Mouse (Mus musculus): ENCODE measurements around the gene Tsga13. TPM values are rescaled to one million over a fixed set of nuclear protein-coding genes. Genes with fewer than 3 reads are reported as not detected.
A peak's percentile ranks its signal among the peaks of the same experiment; 100 is the strongest.

Tsga13 gene
- 0.12 TPM in 2 replicates for polyA plus RNA-seq (2015; fragmentation: Nextera tagmentation; extraction: Ambion mirVana)

DNA sequence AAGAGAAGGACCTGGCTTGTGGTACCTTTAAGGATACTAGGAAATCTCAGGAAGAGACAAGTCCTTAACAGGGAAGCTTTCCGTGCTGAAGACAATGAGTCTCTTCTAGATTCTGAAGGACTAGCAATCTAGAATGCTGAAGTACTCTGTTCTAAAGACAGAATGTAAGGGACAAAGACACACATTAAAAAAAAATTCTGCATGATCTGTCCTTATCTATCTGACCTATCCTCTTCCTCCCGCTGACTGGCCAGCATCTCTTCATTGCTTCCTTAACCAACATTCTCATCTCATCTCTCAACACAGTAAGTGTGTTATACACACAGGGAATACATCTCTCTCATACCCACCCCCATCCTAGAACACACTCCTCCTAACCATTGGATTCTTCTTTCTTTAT, at the start of gene Tsga13:
Tsga13 (minus strand) TSS at position 101 of the 400 bp plus-strand sequence.
- Histone ChIP-seq H3K4me3 (ENCODE audit: low read length) (no peak within 1 kb of the TSS), H3K4me2 (ENCODE audit: low read depth, low read length) (no peak within 1 kb of the TSS), H3K9ac (ENCODE audit: low read length) (no peak within 1 kb of the TSS), H3K27ac (ENCODE audit: low read length) (no peak within 1 kb of the TSS), H3K4me1 (ENCODE audit: control insufficient read depth, insufficient read depth, low read length) (no peaks in the 10 kb centered on the region), H3K27me3 (ENCODE audit: control insufficient read depth, insufficient read depth, low read length) (no peaks in the 10 kb centered on the region), H3K36me3 (ENCODE audit: control insufficient read depth, insufficient read depth) (no peaks in the 10 kb centered on the region), H3K9me3 (replicated peaks; ENCODE audit: control insufficient read depth, low read length) (no peaks in the 10 kb centered on the region)
- 78% methylated on average over 2 of the region's 2 CpGs for WGBS
- no peak for ATAC-seq (replicated peaks; ENCODE audit: extremely low read depth, insufficient read depth, low FRiP score)

- Histone ChIP-seq H3K9ac (ENCODE audit: low read length) (peak within 1 kb of the TSS; percentile 65), H3K36me3 (ENCODE audit: control insufficient read depth, insufficient read depth) (peaks cover 5% of the 10 kb centered on the region; the same call in 1 of the 2 replicates), H3K4me2 (ENCODE audit: low read depth, low read length) (peak within 1 kb of the TSS; percentile 88), H3K27ac (ENCODE audit: low read length) (peak within 1 kb of the TSS; percentile 18; the same call in 1 of the 2 replicates), H3K4me1 (ENCODE audit: control insufficient read depth, insufficient read depth, low read length) (no peaks in the 10 kb centered on the region), H3K27me3 (ENCODE audit: control insufficient read depth, insufficient read depth, low read length) (peaks cover 39% of the 10 kb centered on the region), H3K4me3 (ENCODE audit: low read length) (peak within 1 kb of the TSS; percentile 71), H3K9me3 (replicated peaks; ENCODE audit: control insufficient read depth, low read length) (peaks cover 31% of the 10 kb centered on the region)
- ATAC-seq (replicated peaks; ENCODE audit: extremely low read depth, insufficient read depth, low FRiP score): peak; percentile 78
- under 1% methylated on average over 75 of the region's 75 CpGs for WGBS
Measured at GRCm38 (mm10) chr6:30958736-30959540, 43.6 kb upstream of the Tsga13 start, which contains the start of gene Klf14. Gene Klf14 (minus strand): TSS chr6:30959078.

DNA sequence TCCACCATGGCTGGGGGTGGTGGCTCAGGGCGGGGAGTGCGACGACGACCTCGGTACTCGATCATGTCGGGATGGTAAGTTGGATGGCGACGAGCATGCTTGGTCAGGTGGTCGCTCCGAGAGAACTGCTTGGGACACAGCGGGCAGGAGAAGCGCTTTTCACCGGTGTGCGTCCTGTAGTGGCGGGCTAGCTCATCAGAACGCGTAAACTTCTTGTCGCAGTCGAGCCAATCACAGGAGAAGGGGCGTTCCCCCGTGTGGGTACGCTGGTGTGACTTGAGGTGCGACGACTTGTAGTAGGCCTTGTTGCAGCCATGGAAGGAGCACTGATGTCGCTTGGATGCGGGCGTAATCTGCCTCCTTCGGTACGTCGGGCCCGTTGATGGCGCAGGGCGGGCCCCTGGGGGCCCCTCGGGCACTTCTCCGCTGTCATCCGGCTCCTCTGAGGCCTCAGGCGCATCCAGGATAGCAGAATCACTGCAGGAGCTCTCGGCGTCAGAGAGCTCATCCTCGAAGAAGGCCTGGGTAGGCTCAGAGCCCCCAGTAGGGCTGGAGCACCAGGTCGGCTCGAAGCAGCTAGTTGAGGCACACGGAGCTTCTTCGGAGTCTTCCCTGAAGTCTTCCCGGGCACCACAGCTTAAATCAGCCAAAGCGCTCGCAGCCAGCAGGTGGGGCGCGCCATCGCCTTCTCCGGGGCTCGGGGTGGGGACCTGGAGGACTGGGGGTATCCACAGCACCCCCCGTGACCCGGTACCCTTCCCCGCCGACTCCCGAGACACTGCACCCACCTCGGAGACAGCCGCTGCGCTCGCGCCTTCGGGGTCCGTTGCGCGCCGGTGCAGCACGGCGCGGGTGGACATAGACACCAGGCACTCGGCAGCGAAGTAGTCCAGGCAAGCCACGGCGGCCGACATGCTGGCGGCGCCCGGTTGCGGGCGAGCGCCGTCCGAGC, 42.7 kb upstream of the Tsga13 start:
- peaks cover 33% of the 10 kb centered on the region for H3K27me3 ChIP-seq (ENCODE audit: control insufficient read depth, insufficient read depth, low read length)
- H3K4me1 ChIP-seq (ENCODE audit: control insufficient read depth, insufficient read depth, low read length): no peaks in the 10 kb centered on the region
- 7% methylated on average over 84 of the region's 84 CpGs for WGBS
- H3K9me3 ChIP-seq (replicated peaks; ENCODE audit: control insufficient read depth, low read length): peaks cover 31% of the 10 kb centered on the region
- peak overlapping the region; percentile 88 for H3K4me2 ChIP-seq (ENCODE audit: low read depth, low read length)
- no peak overlapping the region for H3K27ac ChIP-seq (ENCODE audit: low read length)
- no peak for ATAC-seq (replicated peaks; ENCODE audit: extremely low read depth, insufficient read depth, low FRiP score)
- H3K4me3 ChIP-seq (ENCODE audit: low read length): peak overlapping the region; percentile 71
- peak overlapping the region; percentile 65 for H3K9ac ChIP-seq (ENCODE audit: low read length)
- peaks cover 5% of the 10 kb centered on the region; the same call in 1 of the 2 replicates for H3K36me3 ChIP-seq (ENCODE audit: control insufficient read depth, insufficient read depth)

DNA sequence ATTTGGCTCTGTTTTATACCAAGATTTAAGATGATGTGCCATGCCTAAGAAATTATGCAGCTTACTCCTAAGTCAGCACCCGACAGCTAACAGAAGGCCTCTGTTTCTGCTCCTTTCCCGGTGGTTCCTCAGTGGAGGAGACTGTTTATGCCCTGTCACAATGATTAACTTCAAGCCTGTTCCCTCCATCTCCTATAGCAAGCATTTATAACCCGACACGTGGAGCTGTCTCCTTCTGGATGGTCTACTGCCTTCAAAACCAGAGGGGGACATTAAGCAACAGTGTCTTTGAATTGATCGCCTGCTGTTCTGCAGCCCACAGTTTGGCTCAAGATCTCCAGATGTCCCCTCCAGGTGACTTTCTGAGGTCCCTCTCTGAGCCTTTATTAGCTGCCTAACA, 23.9 kb upstream of the Tsga13 start:
- Histone ChIP-seq H3K4me1 (ENCODE audit: control insufficient read depth, insufficient read depth, low read length) (no peaks in the 10 kb centered on the region), H3K4me2 (ENCODE audit: low read depth, low read length) (no peak overlapping the region), H3K9ac (ENCODE audit: low read length) (no peak overlapping the region), H3K27me3 (ENCODE audit: control insufficient read depth, insufficient read depth, low read length) (no peaks in the 10 kb centered on the region), H3K27ac (ENCODE audit: low read length) (no peak overlapping the region), H3K9me3 (replicated peaks; ENCODE audit: control insufficient read depth, low read length) (no peaks in the 10 kb centered on the region), H3K36me3 (ENCODE audit: control insufficient read depth, insufficient read depth) (no peaks in the 10 kb centered on the region), H3K4me3 (ENCODE audit: low read length) (no peak overlapping the region)
- ATAC-seq (replicated peaks; ENCODE audit: extremely low read depth, insufficient read depth, low FRiP score): no peak
- WGBS: 67% methylated on average over 5 of the region's 5 CpGs

DNA sequence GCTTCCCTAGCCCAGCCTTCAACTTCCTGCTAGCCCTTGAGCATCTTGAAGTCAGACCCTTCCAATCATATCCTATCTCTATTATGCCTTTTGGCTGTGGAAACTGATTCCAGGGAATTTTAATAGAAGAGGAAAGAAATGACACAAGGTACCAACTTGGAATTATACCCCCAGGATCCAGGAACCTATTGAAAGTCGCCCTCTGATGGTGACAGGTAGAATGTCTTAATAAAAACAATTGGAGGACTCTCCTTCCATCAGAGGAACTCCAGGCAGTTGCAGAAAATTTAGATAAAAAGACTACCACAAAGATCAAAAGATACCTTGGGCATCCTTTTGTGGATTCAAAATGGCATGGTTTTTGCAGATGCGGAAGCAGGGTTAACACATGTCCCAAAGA, 7.4 kb upstream of the Tsga13 start:
- Histone ChIP-seq H3K4me2 (ENCODE audit: low read depth, low read length) (no peak overlapping the region), H3K27ac (ENCODE audit: low read length) (no peak overlapping the region), H3K27me3 (ENCODE audit: control insufficient read depth, insufficient read depth, low read length) (no peaks in the 10 kb centered on the region), H3K4me1 (ENCODE audit: control insufficient read depth, insufficient read depth, low read length) (no peaks in the 10 kb centered on the region; the same call in 1 of the 2 replicates), H3K36me3 (ENCODE audit: control insufficient read depth, insufficient read depth) (no peaks in the 10 kb centered on the region), H3K4me3 (ENCODE audit: low read length) (no peak overlapping the region), H3K9ac (ENCODE audit: low read length) (no peak overlapping the region), H3K9me3 (replicated peaks; ENCODE audit: control insufficient read depth, low read length) (no peaks in the 10 kb centered on the region)
- WGBS: 44% methylated on average over 2 of the region's 2 CpGs
- ATAC-seq (replicated peaks; ENCODE audit: extremely low read depth, insufficient read depth, low FRiP score): no peak

GRCm38 (mm10) chr6:30921826-30922225, 6.5 kb upstream of the Tsga13 start:
- WGBS: 71% methylated on average over 10 of the region's 11 CpGs
- no peak overlapping the region for H3K9ac ChIP-seq (ENCODE audit: low read length)
- H3K9me3 ChIP-seq (replicated peaks; ENCODE audit: control insufficient read depth, low read length): no peaks in the 10 kb centered on the region
- H3K36me3 ChIP-seq (ENCODE audit: control insufficient read depth, insufficient read depth): no peaks in the 10 kb centered on the region
- no peak for ATAC-seq (replicated peaks; ENCODE audit: extremely low read depth, insufficient read depth, low FRiP score)
- no peak overlapping the region for H3K27ac ChIP-seq (ENCODE audit: low read length)
- no peak overlapping the region for H3K4me3 ChIP-seq (ENCODE audit: low read length)
- no peaks in the 10 kb centered on the region for H3K27me3 ChIP-seq (ENCODE audit: control insufficient read depth, insufficient read depth, low read length)
- no peak overlapping the region for H3K4me2 ChIP-seq (ENCODE audit: low read depth, low read length)
- no peaks in the 10 kb centered on the region; the same call in 1 of the 2 replicates for H3K4me1 ChIP-seq (ENCODE audit: control insufficient read depth, insufficient read depth, low read length)

DNA sequence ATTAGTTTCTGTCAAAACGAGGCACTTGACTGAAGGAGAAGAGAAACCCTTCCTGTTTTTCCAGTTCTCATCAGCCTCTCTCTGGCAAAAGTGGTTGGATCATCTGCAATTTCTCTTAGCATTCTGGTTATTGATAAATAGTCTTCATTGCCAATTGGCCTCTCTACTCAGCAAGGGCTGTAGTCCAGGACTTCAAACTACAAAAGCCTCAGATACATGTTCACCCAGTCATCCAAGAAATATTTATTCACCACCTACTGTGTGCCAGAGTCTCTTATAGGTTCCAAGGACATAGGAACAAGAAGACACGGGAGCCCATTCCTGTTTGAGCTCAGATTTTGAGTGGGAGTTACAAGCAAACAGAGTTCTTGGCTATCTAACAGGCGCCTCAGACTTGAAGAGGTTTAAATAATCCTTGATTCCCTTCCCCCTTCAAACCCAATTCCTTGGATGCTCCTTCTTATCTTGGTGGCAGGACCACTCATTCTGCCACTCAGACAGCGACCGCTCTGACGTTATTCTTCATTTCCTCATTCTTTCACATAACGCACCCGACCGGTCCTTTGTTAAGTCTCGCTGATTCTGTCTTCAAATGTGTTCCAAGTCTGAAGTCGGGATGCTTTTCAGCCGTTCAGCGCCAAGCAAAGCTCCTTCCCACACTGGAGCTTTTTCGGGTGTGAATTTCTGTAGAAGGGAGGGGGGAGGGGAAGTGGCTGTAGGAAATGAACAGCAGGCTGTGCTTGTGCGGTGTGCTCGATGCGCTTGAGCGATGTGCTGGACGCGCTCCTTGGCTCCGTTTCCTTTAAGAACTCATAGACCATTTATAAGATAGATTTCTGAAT, 5.7 kb upstream of the Tsga13 start:
- peak overlapping the region; percentile 54 for H3K9ac ChIP-seq (ENCODE audit: low read length)
- no peaks in the 10 kb centered on the region for H3K36me3 ChIP-seq (ENCODE audit: control insufficient read depth, insufficient read depth)
- no peaks in the 10 kb centered on the region for H3K27me3 ChIP-seq (ENCODE audit: control insufficient read depth, insufficient read depth, low read length)
- ATAC-seq (replicated peaks; ENCODE audit: extremely low read depth, insufficient read depth, low FRiP score): no peak
- WGBS: 35% methylated on average over 21 of the region's 21 CpGs
- no peaks in the 10 kb centered on the region for H3K9me3 ChIP-seq (replicated peaks; ENCODE audit: control insufficient read depth, low read length)
- H3K4me2 ChIP-seq (ENCODE audit: low read depth, low read length): peak overlapping the region; percentile 59
- H3K4me1 ChIP-seq (ENCODE audit: control insufficient read depth, insufficient read depth, low read length): no peaks in the 10 kb centered on the region; the same call in 1 of the 2 replicates
- H3K27ac ChIP-seq (ENCODE audit: low read length): no peak overlapping the region; the same call in 1 of the 2 replicates
- H3K4me3 ChIP-seq (ENCODE audit: low read length): peak overlapping the region; percentile 41

GRCm38 (mm10) chr6:30907970-30908369, 7.4 kb downstream of the Tsga13 start:
- Histone ChIP-seq H3K4me1 (ENCODE audit: control insufficient read depth, insufficient read depth, low read length) (no peaks in the 10 kb centered on the region), H3K36me3 (ENCODE audit: control insufficient read depth, insufficient read depth) (no peaks in the 10 kb centered on the region), H3K4me3 (ENCODE audit: low read length) (no peak overlapping the region), H3K9me3 (replicated peaks; ENCODE audit: control insufficient read depth, low read length) (no peaks in the 10 kb centered on the region), H3K27me3 (ENCODE audit: control insufficient read depth, insufficient read depth, low read length) (no peaks in the 10 kb centered on the region), H3K4me2 (ENCODE audit: low read depth, low read length) (no peak overlapping the region), H3K27ac (ENCODE audit: low read length) (no peak overlapping the region), H3K9ac (ENCODE audit: low read length) (no peak overlapping the region)
- ATAC-seq (replicated peaks; ENCODE audit: extremely low read depth, insufficient read depth, low FRiP score): no peak
- 63% methylated on average over 3 of the region's 3 CpGs for WGBS

Data from heart, embryonic 16.5 days (tissue).